Mouse (Mus musculus) hindbrain, embryonic 10.5 days (tissue): Measurements from ENCODE around the gene Snd1. TPM values are rescaled to one million over a fixed set of nuclear protein-coding genes. Genes with fewer than 3 reads are reported as not detected.

ENCODE experiments used
- DNase-seq: peaks from one replicate; pipeline ENCODE4 v3.0.0-alpha.2; 2017; ENCODE audit warnings: low spot score
- H3K27ac ChIP-seq: fragments of 300-500 bp; sonication (generic); 2 replicates; pipeline ENCODE4 v1.5.1; 2016; ENCODE audit warnings: mild to moderate bottlenecking, moderate library complexity
- H3K27me3 ChIP-seq: fragments of 300-500 bp; sonication (generic); 2 replicates; pipeline ENCODE4 v1.6.1; 2016; ENCODE audit warnings: mild to moderate bottlenecking; ENCODE audit not compliant: poor library complexity, insufficient read depth, severe bottlenecking
- H3K36me3 ChIP-seq: fragments of 300-500 bp; sonication (generic); 2 replicates; pipeline ENCODE4 v1.6.1; 2016; ENCODE audit warnings: mild to moderate bottlenecking, moderate library complexity
- H3K4me1 ChIP-seq: fragments of 300-500 bp; sonication (generic); replicated peaks from 2 replicates; pipeline ENCODE4 v1.6.1; 2016; ENCODE audit warnings: mild to moderate bottlenecking
- H3K4me3 ChIP-seq: fragments of 300-500 bp; sonication (generic); 2 replicates; pipeline ENCODE4 v1.5.1; 2016; ENCODE audit warnings: mild to moderate bottlenecking, moderate library complexity
- H3K9me3 ChIP-seq: fragments of 300-500 bp; sonication (generic); 2 replicates; pipeline ENCODE4 v1.6.1; 2016; ENCODE audit warnings: mild to moderate bottlenecking, moderate library complexity
- WGBS: fragments of 180-500 bp; shearing (Covaris S2); methylation state at CpG from one replicate; pipeline ENCODE4 v1.1.7; 2016; 5-methylcytosine and 5-hydroxymethylcytosine counted together
- polyA plus RNA-seq: library from polyadenylated mRNA; unstranded; fragments of >200 nt; fragmentation: Nextera tagmentation; extraction: Ambion mirVana; gene quantifications from 2 replicates; pipeline ENCODE4 v1.2.1, GENCODE M21; 2016

Snd1 gene
- polyA plus RNA-seq, 1 experiment from 2014 or later, result 117 TPM

DNA sequence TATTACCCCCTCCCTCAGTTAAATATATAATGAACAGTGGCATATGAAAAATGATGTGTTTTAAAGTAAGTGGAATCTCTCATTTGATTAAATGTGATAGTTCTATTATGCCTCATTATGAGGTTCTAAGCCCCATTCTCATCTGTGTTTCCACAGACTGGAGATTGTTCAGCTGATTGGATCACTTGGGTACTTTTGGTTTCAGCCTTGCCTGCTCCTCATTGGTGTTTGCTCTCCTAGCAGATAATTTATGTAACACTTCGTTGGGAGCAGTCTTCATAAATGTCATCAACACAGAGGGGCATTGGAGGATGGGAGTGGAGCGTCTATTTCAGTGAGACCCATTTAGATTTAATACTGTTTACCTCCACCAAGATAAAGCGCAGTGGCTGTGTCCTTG, 118.8 kb downstream of the Snd1 start:
- Histone ChIP-seq H3K9me3 (no peaks in the 10 kb centered on the region), H3K4me3 (no peak overlapping the region), H3K27ac (no peak overlapping the region), H3K27me3 (no peaks in the 10 kb centered on the region), H3K36me3 (peaks cover 9% of the 10 kb centered on the region), H3K4me1 (no peaks in the 10 kb centered on the region)
- no peak for DNase-seq
- WGBS, result 89% methylated on average over 3 of the region's 3 CpGs

GRCm38 (mm10) chr6:28594759-28595158, 119.8 kb downstream of the Snd1 start:
- H3K36me3 ChIP-seq, result peaks cover 9% of the 10 kb centered on the region
- no peak for DNase-seq
- H3K9me3 ChIP-seq, result no peaks in the 10 kb centered on the region
- H3K27ac ChIP-seq, result no peak overlapping the region
- H3K4me3 ChIP-seq, result no peak overlapping the region
- no peaks in the 10 kb centered on the region for H3K27me3 ChIP-seq
- H3K4me1 ChIP-seq, result 0 out of 2 replicates have a peak, but pooled peaks cover under 1% of the 10 kb centered on the region
- WGBS, result 95% methylated on average over 4 of the region's 4 CpGs

DNA sequence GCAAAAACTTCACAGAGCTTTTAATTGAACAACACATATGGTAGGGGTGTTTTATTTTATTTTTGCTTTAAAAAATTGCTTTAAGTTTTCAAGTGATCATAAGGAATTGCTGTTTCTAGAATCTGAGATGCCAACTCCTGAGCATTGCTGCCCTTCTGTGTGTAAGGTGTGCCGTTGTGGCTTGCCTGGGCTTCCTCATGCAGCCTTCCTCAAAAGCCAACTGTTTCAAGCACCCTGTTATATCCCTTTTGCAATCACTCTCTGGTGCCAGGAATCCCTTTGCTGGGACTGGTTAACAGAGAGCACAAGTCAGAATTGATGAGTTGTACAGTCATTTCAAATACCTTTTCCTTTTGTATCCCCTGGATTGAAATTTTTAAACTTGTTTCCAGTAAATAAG, 120.3 kb downstream of the Snd1 start:
- WGBS, result 94% methylated on average over 1 of the region's 1 CpGs
- Histone ChIP-seq H3K27me3 (no peaks in the 10 kb centered on the region), H3K9me3 (no peaks in the 10 kb centered on the region), H3K4me3 (no peak overlapping the region), H3K27ac (no peak overlapping the region), H3K36me3 (peaks cover 9% of the 10 kb centered on the region), H3K4me1 (0 out of 2 replicates have a peak, but pooled peaks cover 4% of the 10 kb centered on the region)
- no peak for DNase-seq

DNA sequence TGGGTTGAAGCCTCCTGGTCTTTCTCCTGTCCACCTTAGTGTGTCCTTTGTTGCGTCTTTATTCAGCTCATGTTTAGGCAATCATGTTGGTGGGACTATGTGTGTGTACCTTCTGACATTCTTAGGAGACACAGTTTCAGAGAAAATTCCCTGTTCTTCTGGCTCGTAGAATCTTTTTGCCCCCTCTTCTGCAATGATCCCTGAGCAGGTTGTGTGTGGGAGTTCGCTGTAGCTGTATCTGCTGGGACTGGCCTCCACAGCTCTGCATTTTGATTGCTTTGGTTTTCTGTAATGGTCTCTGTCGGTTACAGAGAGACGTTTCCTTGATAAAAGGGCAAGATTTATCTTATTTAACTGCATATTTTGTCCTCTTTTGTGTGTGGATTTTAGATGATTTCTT, 122.3 kb downstream of the Snd1 start:
- Histone ChIP-seq H3K9me3 (no peaks in the 10 kb centered on the region), H3K27ac (no peak overlapping the region), H3K36me3 (peaks cover 1% of the 10 kb centered on the region; the same call in 1 of the 2 replicates), H3K27me3 (no peaks in the 10 kb centered on the region), H3K4me1 (0 out of 2 replicates have a peak, but pooled peaks cover 4% of the 10 kb centered on the region), H3K4me3 (no peak overlapping the region)
- DNase-seq, result no peak
- WGBS, result 95% methylated on average over 5 of the region's 5 CpGs

- WGBS, result 89% methylated on average over 5 of the region's 5 CpGs
- Histone ChIP-seq H3K4me3 (no peak overlapping the region), H3K4me1 (0 out of 2 replicates have a peak, but pooled peaks cover 4% of the 10 kb centered on the region), H3K27ac (no peak overlapping the region), H3K27me3 (no peaks in the 10 kb centered on the region), H3K9me3 (no peaks in the 10 kb centered on the region), H3K36me3 (no peaks in the 10 kb centered on the region)
- no peak for DNase-seq
Observed at GRCm38 (mm10) chr6:28599120-28599519, 124.2 kb downstream of the Snd1 start.

GRCm38 (mm10) chr6:28600404-28600803, 125.5 kb downstream of the Snd1 start:
- Histone ChIP-seq H3K4me3 (no peak overlapping the region), H3K4me1 (0 out of 2 replicates have a peak, but pooled peaks cover 4% of the 10 kb centered on the region), H3K36me3 (no peaks in the 10 kb centered on the region), H3K27me3 (no peaks in the 10 kb centered on the region), H3K9me3 (no peaks in the 10 kb centered on the region), H3K27ac (no peak overlapping the region)
- DNase-seq, result no peak

- no peak overlapping the region for H3K4me3 ChIP-seq
- WGBS, result 88% methylated on average over 3 of the region's 3 CpGs
- no peaks in the 10 kb centered on the region for H3K36me3 ChIP-seq
- no peaks in the 10 kb centered on the region for H3K9me3 ChIP-seq
- no peak overlapping the region for H3K27ac ChIP-seq
- H3K27me3 ChIP-seq, result no peaks in the 10 kb centered on the region
- H3K4me1 ChIP-seq, result 0 out of 2 replicates have a peak, but pooled peaks cover 4% of the 10 kb centered on the region
- no peak for DNase-seq
Observed at GRCm38 (mm10) chr6:28603401-28603800, 128.5 kb downstream of the Snd1 start.

GRCm38 (mm10) chr6:28603823-28604222, 128.9 kb downstream of the Snd1 start:
- WGBS, result 82% methylated on average over 3 of the region's 3 CpGs
- Histone ChIP-seq H3K9me3 (no peaks in the 10 kb centered on the region), H3K27ac (no peak overlapping the region), H3K4me3 (no peak overlapping the region), H3K4me1 (0 out of 2 replicates have a peak, but pooled peaks cover 4% of the 10 kb centered on the region), H3K27me3 (no peaks in the 10 kb centered on the region), H3K36me3 (no peaks in the 10 kb centered on the region)
- no peak for DNase-seq

DNA sequence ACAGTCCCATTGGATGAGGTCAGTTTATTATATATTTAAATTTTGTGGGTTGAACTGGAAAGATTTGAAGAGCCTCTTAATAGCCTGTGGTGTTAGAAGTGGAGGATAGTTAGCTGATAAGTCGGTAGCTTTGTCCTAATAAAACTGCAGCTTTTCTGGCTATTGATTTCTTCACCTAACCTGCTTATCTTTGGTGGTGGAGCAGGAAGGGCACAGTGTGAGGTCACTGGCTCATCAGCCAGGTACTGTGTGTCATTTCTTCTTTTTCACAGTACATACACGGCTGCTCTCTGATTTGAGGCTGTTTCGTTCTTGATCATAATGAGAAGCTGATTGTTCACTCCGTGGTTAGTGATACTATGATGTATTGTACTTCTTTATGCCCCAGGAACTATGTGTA, 134.4 kb downstream of the Snd1 start:
- H3K9me3 ChIP-seq, result no peaks in the 10 kb centered on the region
- no peaks in the 10 kb centered on the region for H3K4me1 ChIP-seq
- WGBS, result 89% methylated on average over 4 of the region's 4 CpGs
- DNase-seq, result no peak
- H3K27ac ChIP-seq, result no peak overlapping the region
- no peaks in the 10 kb centered on the region for H3K36me3 ChIP-seq
- no peak overlapping the region for H3K4me3 ChIP-seq
- no peaks in the 10 kb centered on the region for H3K27me3 ChIP-seq

DNA sequence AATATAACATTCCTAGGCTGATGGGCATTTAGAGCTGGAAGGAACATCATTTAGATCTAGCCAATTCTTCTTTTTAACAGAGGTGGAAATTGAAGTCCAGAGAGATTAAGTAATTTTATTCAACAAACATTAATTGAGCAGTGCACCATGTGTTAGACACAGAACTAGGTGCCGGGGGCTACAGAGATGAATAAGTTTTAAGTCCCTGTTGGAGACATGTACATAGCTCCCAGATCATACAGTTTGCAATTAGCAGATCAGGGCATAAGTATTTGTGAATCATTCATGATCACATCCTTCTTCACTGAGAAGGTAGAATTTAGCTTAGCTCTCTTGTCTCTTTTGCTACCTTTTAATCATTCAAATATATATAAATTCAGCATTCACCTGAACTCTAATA, 135.2 kb downstream of the Snd1 start:
- Histone ChIP-seq H3K9me3 (no peaks in the 10 kb centered on the region), H3K36me3 (no peaks in the 10 kb centered on the region), H3K27me3 (no peaks in the 10 kb centered on the region), H3K4me3 (no peak overlapping the region), H3K27ac (no peak overlapping the region), H3K4me1 (no peaks in the 10 kb centered on the region)
- WGBS, result 89% methylated on average over 1 of the region's 1 CpGs
- no peak for DNase-seq

DNA sequence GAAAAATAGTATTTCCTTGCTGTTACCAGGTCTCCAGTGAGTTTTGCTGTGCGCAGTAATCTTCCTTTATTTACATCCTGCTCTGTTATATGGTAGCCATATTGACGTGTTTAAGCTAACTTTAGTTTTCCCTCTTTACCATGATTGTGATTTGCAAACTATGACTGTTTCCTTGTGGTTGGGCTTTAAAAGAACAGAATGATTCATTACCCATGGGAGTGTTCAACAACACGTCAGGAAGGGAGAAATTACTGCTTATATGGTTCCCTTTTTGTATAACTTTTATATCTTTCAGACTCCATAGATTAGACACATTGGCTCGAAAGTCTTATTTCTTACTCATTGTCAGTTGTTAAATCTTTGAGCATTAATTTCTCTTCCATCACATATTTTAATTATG, 138.5 kb downstream of the Snd1 start:
- H3K4me1 ChIP-seq, result peaks cover 18% of the 10 kb centered on the region
- no peak overlapping the region for H3K27ac ChIP-seq
- H3K27me3 ChIP-seq, result no peaks in the 10 kb centered on the region
- no peaks in the 10 kb centered on the region for H3K36me3 ChIP-seq
- DNase-seq, result no peak
- no peaks in the 10 kb centered on the region for H3K9me3 ChIP-seq
- H3K4me3 ChIP-seq, result no peak overlapping the region
- 85% methylated on average over 4 of the region's 4 CpGs for WGBS

DNA sequence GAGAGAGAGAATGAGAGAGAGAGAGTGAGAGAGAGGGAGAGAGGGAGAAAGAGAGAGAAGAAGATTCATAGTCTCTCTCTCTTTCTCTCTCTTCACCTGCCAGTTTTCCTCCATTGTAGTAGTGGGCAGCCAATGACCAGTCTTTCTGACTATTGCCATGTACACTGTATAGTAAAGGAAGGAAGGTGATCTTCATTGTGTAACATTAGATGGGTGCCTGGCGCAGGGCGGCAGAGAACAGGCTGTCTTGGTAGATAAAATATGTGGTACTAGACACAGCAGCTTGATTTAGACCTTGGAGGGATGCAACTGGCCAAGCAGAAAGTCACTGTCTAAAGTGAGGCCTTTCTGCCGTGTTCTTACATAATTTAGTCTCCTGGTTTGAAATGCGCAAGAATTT, 139.9 kb downstream of the Snd1 start:
- H3K36me3 ChIP-seq, result no peaks in the 10 kb centered on the region
- H3K27me3 ChIP-seq, result no peaks in the 10 kb centered on the region
- H3K4me3 ChIP-seq, result no peak overlapping the region
- WGBS, result 91% methylated on average over 4 of the region's 4 CpGs
- no peak overlapping the region for H3K27ac ChIP-seq
- DNase-seq, result no peak
- H3K9me3 ChIP-seq, result no peaks in the 10 kb centered on the region
- peaks cover 32% of the 10 kb centered on the region for H3K4me1 ChIP-seq

DNA sequence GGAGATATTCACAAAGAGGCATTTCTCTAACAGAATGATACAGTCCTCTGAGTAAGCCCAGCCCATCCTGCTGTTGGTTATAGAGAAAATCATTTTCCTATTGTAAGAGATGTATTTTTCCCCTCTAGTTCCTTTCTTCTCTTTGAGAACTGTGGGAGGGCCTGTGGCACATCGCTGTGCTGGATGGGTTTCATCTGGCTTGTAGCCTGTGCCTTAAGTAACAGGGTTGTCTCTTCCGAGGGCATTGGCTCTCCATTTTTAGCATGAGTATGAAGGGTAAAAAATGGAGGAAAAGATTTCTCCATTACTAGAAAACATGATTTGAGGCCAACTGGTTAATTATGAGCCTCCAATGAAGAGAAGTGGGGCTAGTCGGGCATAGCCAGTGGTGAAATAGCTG, 140.5 kb downstream of the Snd1 start:
- DNase-seq, result no peak
- H3K9me3 ChIP-seq, result no peaks in the 10 kb centered on the region
- H3K4me3 ChIP-seq, result no peak overlapping the region
- no peaks in the 10 kb centered on the region for H3K36me3 ChIP-seq
- peaks cover 35% of the 10 kb centered on the region for H3K4me1 ChIP-seq
- WGBS, result 98% methylated on average over 3 of the region's 3 CpGs
- H3K27ac ChIP-seq, result no peak overlapping the region
- no peaks in the 10 kb centered on the region for H3K27me3 ChIP-seq

DNA sequence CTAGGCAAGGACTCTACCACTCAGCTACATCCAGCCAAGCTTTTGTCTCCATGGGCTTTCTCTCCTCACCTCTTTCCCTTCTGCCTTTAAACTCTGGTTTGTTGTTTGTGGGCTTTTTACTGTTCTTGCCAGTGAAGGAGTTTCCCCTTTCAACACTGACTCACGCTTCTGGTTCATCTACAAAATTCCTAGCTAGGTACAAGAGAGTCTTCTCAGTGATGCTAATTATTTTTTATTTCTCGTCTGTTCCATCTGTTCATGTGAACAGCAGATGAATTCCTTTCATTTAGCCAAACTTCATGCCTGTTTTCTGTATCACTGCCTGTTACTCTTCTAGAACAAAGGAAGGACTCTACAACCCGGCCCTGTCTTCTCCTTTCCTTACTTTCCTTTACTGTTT, 141.0 kb downstream of the Snd1 start:
- no peaks in the 10 kb centered on the region for H3K27me3 ChIP-seq
- H3K9me3 ChIP-seq, result no peaks in the 10 kb centered on the region
- no peak overlapping the region for H3K27ac ChIP-seq
- no peaks in the 10 kb centered on the region for H3K36me3 ChIP-seq
- no peak for DNase-seq
- H3K4me1 ChIP-seq, result peaks cover 35% of the 10 kb centered on the region
- H3K4me3 ChIP-seq, result no peak overlapping the region
- 56% methylated on average over 3 of the region's 3 CpGs for WGBS
